12 mouse cellular contexts compared by ENCODE assay signal in genomic region chrX:48127502-48128218, GRCm38 (mm10). TPM values are rescaled to one million over a fixed set of nuclear protein-coding genes. Genes with fewer than 3 reads are reported as not detected.
A peak's percentile ranks its signal among the peaks of the same experiment; 100 is the strongest.
DNase-seq lines count a peak whose midpoint lies in the region; ATAC-seq and TF ChIP-seq lines count a peak whose summit lies in the region.
"Had no signal": no experiment of that assay in that cellular context is flagged by ENCODE, and none has a peak within 500 bp of the region (broad histone marks: within the 10 kb centered on the region; RNA-seq: fewer than 3 reads in every experiment).

No protein-coding gene starts in this region.

- H3K9me3 ChIP-seq in liver, postnatal 0 days (ENCODE audit: low read length): no peaks in the 10 kb centered on the region
- H3K9me3 ChIP-seq: liver, embryonic 13.5 days; midbrain, embryonic 12.5 days had no signal

- WGBS in liver, postnatal 0 days (ENCODE audit: insufficient replicate concordance): 51% methylated on average over 6 of the region's 6 CpGs

- no peaks in the 10 kb centered on the region for H3K4me1 ChIP-seq in liver, postnatal 0 days (ENCODE audit: insufficient read depth)
- peaks cover 22% of the 10 kb centered on the region for H3K4me1 ChIP-seq in bone marrow macrophage, adult 2 months (ENCODE audit: control insufficient read depth, insufficient read depth, low read length)
- H3K4me1 ChIP-seq: midbrain, embryonic 12.5 days had no signal

- H3K9ac ChIP-seq in liver, postnatal 0 days (replicated peaks): no peak overlapping the region
- H3K9ac ChIP-seq: liver, embryonic 13.5 days; midbrain, embryonic 12.5 days had no signal

- no peak for DNase-seq in liver, postnatal 0 days
- no peak for DNase-seq in liver
- DNase-seq in thymus, postnatal 0 days (ENCODE audit: low spot score): peak; percentile 35
- no peak for DNase-seq in embryo, embryonic 9.5 days (ENCODE audit: extremely low spot score)
- no peak for DNase-seq in cerebellum, postnatal 4 days (ENCODE audit: low spot score in 2 of 2)
- DNase-seq: gastrocnemius, adult 2 months; heart, postnatal 14 days; kidney, postnatal 25 days; liver, embryonic 13.5 days had no signal

- H3K36me3 ChIP-seq in liver, postnatal 0 days (replicated peaks; ENCODE audit: insufficient read depth, low read length): no peaks in the 10 kb centered on the region
- H3K36me3 ChIP-seq: liver, embryonic 13.5 days; midbrain, embryonic 12.5 days had no signal

- ATAC-seq in liver, postnatal 0 days: no peak
- ATAC-seq in CD4-positive, CD25-positive, alpha-beta regulatory T cell, adult 4 months: peak; percentile 74

- no peak overlapping the region for H3K4me3 ChIP-seq in liver, postnatal 0 days (ENCODE audit: low read depth, low read length)
- no peak overlapping the region for H3K4me3 ChIP-seq in bone marrow macrophage, adult 2 months (ENCODE audit: insufficient read depth, low read length)
- H3K4me3 ChIP-seq: gastrocnemius, adult 2 months; liver, embryonic 13.5 days; midbrain, embryonic 12.5 days had no signal

- peak; percentile 46 for TF ChIP-seq CTCF in liver, postnatal 0 days (IDR thresholded peaks at IDR 0.05; ENCODE audit: low read depth)
- no peak for TF ChIP-seq CTCF in bone marrow macrophage, adult 2 months (IDR thresholded peaks at IDR 0.05; ENCODE audit: low read depth, low read length)

- TF ChIP-seq EP300 in liver, postnatal 0 days (IDR thresholded peaks at IDR 0.05; ENCODE audit: low read depth): no peak

- H3K27me3 ChIP-seq in liver, postnatal 0 days (ENCODE audit: insufficient read depth, low read length): no peaks in the 10 kb centered on the region
- H3K27me3 ChIP-seq: liver, embryonic 13.5 days; midbrain, embryonic 12.5 days had no signal

- H3K4me2 ChIP-seq in liver, postnatal 0 days (ENCODE audit: low read depth, low read length): no peak overlapping the region
- H3K4me2 ChIP-seq: liver, embryonic 13.5 days; midbrain, embryonic 12.5 days had no signal

- TF ChIP-seq POLR2A in bone marrow macrophage, adult 2 months (IDR thresholded peaks at IDR 0.05; ENCODE audit: borderline replicate concordance, low read depth, low read length): no peak

- H3K27ac ChIP-seq in liver, postnatal 0 days (ENCODE audit: low read depth): no peak overlapping the region
- peak overlapping the region; percentile 33; the same call in 1 of the 2 replicates for H3K27ac ChIP-seq in bone marrow macrophage, adult 2 months (ENCODE audit: insufficient read depth, low read depth, low read length)
- H3K27ac ChIP-seq: gastrocnemius, adult 2 months; liver, embryonic 13.5 days; midbrain, embryonic 12.5 days had no signal

RNA-seq across cellular contexts. Expression of gene Sash3, which starts 18.6 kb away (rescaled TPM):
- 8.4 and 9.3 TPM in 2 replicates for polyA plus RNA-seq in liver, postnatal 0 days (2015; fragmentation: Nextera tagmentation; extraction: Ambion mirVana)
- 100 to 1,000 TPM; 332 to 499 TPM for polyA plus RNA-seq in CD4-positive, CD25-positive, alpha-beta regulatory T cell, adult 4 months (2017; shearing (Covaris generic))
- polyA plus RNA-seq in bone marrow macrophage, adult 2 months (2012; ENCODE audit: insufficient read depth, insufficient read length, missing spikeins): 66.3 and 69.9 TPM in 2 replicates
- 240 and 251 TPM in 2 replicates for polyA plus RNA-seq in thymus, postnatal 0 days (2015; fragmentation: Nextera tagmentation; extraction: Ambion mirVana)

RNA-seq across cellular contexts. Expression of gene Xpnpep2, which starts 19.1 kb away (rescaled TPM):
- polyA plus RNA-seq in liver, postnatal 0 days (2015; fragmentation: Nextera tagmentation; extraction: Ambion mirVana): 0.05 TPM in 1 of 2 replicates, not detected in the other
- polyA plus RNA-seq in CD4-positive, CD25-positive, alpha-beta regulatory T cell, adult 4 months (2017; shearing (Covaris generic)): under 1 TPM in 1 of 2 experiments, not detected in 1; 0.59 TPM
- polyA plus RNA-seq in bone marrow macrophage, adult 2 months (2012; ENCODE audit: insufficient read depth, insufficient read length, missing spikeins): not detected in 2 replicates
- polyA plus RNA-seq in thymus, postnatal 0 days (2015; fragmentation: Nextera tagmentation; extraction: Ambion mirVana): 0.46 and 0.55 TPM in 2 replicates
